12 mouse cellular contexts compared by ENCODE assay signal in genomic region chr19:32326621-32327021, GRCm38 (mm10).
DNase-seq lines count a peak whose midpoint lies in the region; ATAC-seq and TF ChIP-seq lines count a peak whose summit lies in the region.
"Had no signal": no experiment of that assay in that cellular context is flagged by ENCODE, and none has a peak within 500 bp of the region (broad histone marks: within the 10 kb centered on the region; RNA-seq: fewer than 3 reads in every experiment).

No protein-coding gene starts in this region.

- H3K36me3 ChIP-seq in liver, adult 2 months (ENCODE audit: control insufficient read depth, insufficient read depth, low read length) = no peaks in the 10 kb centered on the region
- no peaks in the 10 kb centered on the region for H3K36me3 ChIP-seq in heart, embryonic 14.5 days (ENCODE audit: control insufficient read depth, insufficient read depth, low read length)
- H3K36me3 ChIP-seq in forebrain, embryonic 14.5 days (ENCODE audit: control insufficient read depth, insufficient read depth, low read length) = no peaks in the 10 kb centered on the region
- H3K36me3 ChIP-seq: liver, embryonic 15.5 days; midbrain, embryonic 12.5 days had no signal

- peaks cover 20% of the 10 kb centered on the region for H3K4me1 ChIP-seq in liver, adult 2 months (ENCODE audit: control insufficient read depth, insufficient read depth, low read length)
- H3K4me1 ChIP-seq in heart, embryonic 14.5 days (ENCODE audit: control insufficient read depth in 2 of 2, insufficient read depth in 2 of 2, low read length in 2 of 2) = peaks cover 25 to 55% of the 10 kb centered on the region in 2 experiments
- H3K4me1 ChIP-seq in forebrain, embryonic 14.5 days (ENCODE audit: control insufficient read depth, insufficient read depth, low read length) = no peaks in the 10 kb centered on the region

- peaks cover 5% of the 10 kb centered on the region; the same call in 1 of the 2 replicates for H3K79me2 ChIP-seq in liver, adult 2 months (ENCODE audit: control insufficient read depth, insufficient read depth, low read length)

- ATAC-seq in heart, embryonic 14.5 days (ENCODE audit: insufficient number of reproducible peaks, insufficient read depth, low FRiP score, low read depth) = no peak
- ATAC-seq in forebrain, embryonic 14.5 days = no peak

- DNase-seq in embryo, embryonic 11 days = peak; percentile 34
- DNase-seq in embryo, embryonic 9.5 days (ENCODE audit: extremely low spot score) = no peak
- DNase-seq in liver, adult 2 months (ENCODE audit: extremely low read depth, low read depth, low spot score) = no peak
- DNase-seq in liver = no peak
- peak; percentile 96 for DNase-seq in skeletal muscle tissue, adult 2 months (ENCODE audit: low read depth, low spot score)
- no peak for DNase-seq in left cerebral cortex, adult 11 months (ENCODE audit: low spot score)
- DNase-seq in forebrain, embryonic 14.5 days (ENCODE audit: low spot score) = no peak
- DNase-seq: adrenal gland, postnatal 10 days; spleen, adult 18-20 months had no signal

- no peak overlapping the region for H3K4me3 ChIP-seq in liver, adult 2 months (ENCODE audit: insufficient read depth, low read depth, low read length)
- H3K4me3 ChIP-seq in heart, embryonic 14.5 days (ENCODE audit: control insufficient read depth in 1 of 2, insufficient read depth in 1 of 2, low read depth in 1 of 2, low read length in 2 of 2) = no peak overlapping the region
- no peak overlapping the region for H3K4me3 ChIP-seq in forebrain, embryonic 14.5 days (ENCODE audit: low read depth, low read length)
- H3K4me3 ChIP-seq: liver, embryonic 15.5 days; midbrain, embryonic 12.5 days had no signal

- no peaks in the 10 kb centered on the region for H3K9me3 ChIP-seq in heart, embryonic 14.5 days (ENCODE audit: control insufficient read depth, low read length)
- H3K9me3 ChIP-seq in forebrain, embryonic 14.5 days (replicated peaks; ENCODE audit: control insufficient read depth, low read length) = no peaks in the 10 kb centered on the region
- H3K9me3 ChIP-seq: liver, embryonic 15.5 days; midbrain, embryonic 12.5 days had no signal

- no peak overlapping the region for H3K4me2 ChIP-seq in heart, embryonic 14.5 days (ENCODE audit: low read length)
- H3K4me2 ChIP-seq in forebrain, embryonic 14.5 days (ENCODE audit: low read length) = no peak overlapping the region
- H3K4me2 ChIP-seq: liver, embryonic 15.5 days; midbrain, embryonic 12.5 days had no signal

- TF ChIP-seq CTCF in liver, adult 2 months (IDR thresholded peaks at IDR 0.05; ENCODE audit: low read depth, low read length) = no peak

- H3K9ac ChIP-seq in liver, adult 2 months (ENCODE audit: low read depth, low read length) = no peak overlapping the region
- H3K9ac ChIP-seq in heart, embryonic 14.5 days (ENCODE audit: low read length) = no peak overlapping the region
- no peak overlapping the region for H3K9ac ChIP-seq in forebrain, embryonic 14.5 days (ENCODE audit: low read length)
- H3K9ac ChIP-seq: liver, embryonic 15.5 days; midbrain, embryonic 12.5 days had no signal

- TF ChIP-seq POLR2A in liver, adult 2 months (IDR thresholded peaks at IDR 0.05; ENCODE audit: extremely low read depth, insufficient read depth, low read length) = no peak

- H3K27me3 ChIP-seq in liver, adult 2 months (ENCODE audit: control insufficient read depth, insufficient read depth, low read length) = no peaks in the 10 kb centered on the region
- H3K27me3 ChIP-seq in heart, embryonic 14.5 days (ENCODE audit: control insufficient read depth, insufficient read depth, low read length) = no peaks in the 10 kb centered on the region
- H3K27me3 ChIP-seq in forebrain, embryonic 14.5 days (replicated peaks; ENCODE audit: control insufficient read depth, insufficient read depth, low read length) = no peaks in the 10 kb centered on the region
- H3K27me3 ChIP-seq: liver, embryonic 15.5 days; midbrain, embryonic 12.5 days had no signal

- H3K27ac ChIP-seq in liver, adult 2 months (replicated peaks; ENCODE audit: insufficient read depth, low read depth, low read length) = 0 out of 2 replicates have a peak overlapping the region, but pooled peaks have one; percentile 6
- H3K27ac ChIP-seq in heart, embryonic 14.5 days (replicated peaks in 1 of 2; ENCODE audit: control insufficient read depth in 1 of 2, insufficient read depth in 1 of 2, low read depth in 2 of 2, low read length in 2 of 2) = peak overlapping the region; percentile 48 to 50; a peak in 3 of 4 replicates
- H3K27ac ChIP-seq in forebrain, embryonic 14.5 days (ENCODE audit: low read depth, low read length) = no peak overlapping the region
- H3K27ac ChIP-seq: liver, embryonic 15.5 days; midbrain, embryonic 12.5 days had no signal

- WGBS in liver, adult 2 months = 67% methylated on average over 4 of the region's 4 CpGs
- 12% methylated on average over 4 of the region's 4 CpGs for WGBS in heart, embryonic 14.5 days
- WGBS in forebrain, embryonic 14.5 days = 80% methylated on average over 4 of the region's 4 CpGs

Comparison
In these comparisons a context has a peak if more than half of its experiments do, and no peak if none do; other contexts are left out.
1. DNase-seq: peak in embryo, embryonic 11 days (single experiment) and skeletal muscle tissue, adult 2 months (single experiment); none in embryo, embryonic 9.5 days (single experiment), liver, adult 2 months (single experiment), liver (single experiment), left cerebral cortex, adult 11 months (single experiment) and forebrain, embryonic 14.5 days (single experiment).